Mouse (Mus musculus) midbrain, embryonic 14.5 days (tissue): Measurements from ENCODE around the gene Elobl. TPM values are rescaled to one million over a fixed set of nuclear protein-coding genes. Genes with fewer than 3 reads are reported as not detected.

Experiments used
- ATAC-seq: fragments of 200-750 bp; cut with Nextera tagmentation; 2 replicates; pipeline ENCODE4 v1.8.0; 2017; ENCODE audit warnings: moderate number of reproducible peaks, moderate library complexity; ENCODE audit not compliant: low FRiP score, low TSS enrichment
- DNase-seq: peaks from one replicate; pipeline ENCODE4 v3.0.0-alpha.2; 2015
- H3K27ac ChIP-seq: fragments of 300-500 bp; sonication (generic); replicated peaks from 2 replicates; pipeline ENCODE4 v1.5.1; 2014; ENCODE audit warnings: mild to moderate bottlenecking, low read depth, low read length, moderate library complexity
- H3K27me3 ChIP-seq: fragments of 300-500 bp; sonication (generic); 2 replicates; pipeline ENCODE4 v1.6.1; 2014; ENCODE audit warnings: low read length, control low read depth, mixed read lengths; ENCODE audit not compliant: control insufficient read depth, insufficient read depth
- H3K36me3 ChIP-seq: fragments of 300-500 bp; sonication (generic); 2 replicates; pipeline ENCODE4 v1.6.1; 2014; ENCODE audit warnings: low read length, control low read depth; ENCODE audit not compliant: control insufficient read depth, insufficient read depth
- H3K4me1 ChIP-seq: fragments of 300-500 bp; sonication (generic); 2 replicates; pipeline ENCODE4 v1.6.1; 2014; ENCODE audit warnings: mild to moderate bottlenecking, antibody characterized with exemption, low read length, control low read depth; ENCODE audit not compliant: control insufficient read depth, insufficient read depth
- H3K4me2 ChIP-seq: fragments of 300-500 bp; sonication (generic); 2 replicates; pipeline ENCODE4 v1.6.1; 2014; ENCODE audit warnings: mild to moderate bottlenecking, low read length, moderate library complexity
- H3K4me3 ChIP-seq: fragments of 300-500 bp; sonication (generic); replicated peaks from 2 replicates; pipeline ENCODE4 v1.5.1; 2014; ENCODE audit warnings: low read depth, low read length
- H3K9ac ChIP-seq: fragments of 300-500 bp; sonication (generic); replicated peaks from 2 replicates; pipeline ENCODE4 v1.6.1; 2014; ENCODE audit warnings: mild to moderate bottlenecking, low read length, moderate library complexity
- H3K9me3 ChIP-seq: fragments of 300-500 bp; sonication (generic); 2 replicates; pipeline ENCODE4 v1.6.1; 2016; ENCODE audit warnings: low read length, control low read depth, mixed read lengths; ENCODE audit not compliant: control insufficient read depth
- WGBS: fragments of 180-500 bp; shearing (Covaris S2); extraction: QIAGEN DNeasy Blood & Tissue Kit; methylation state at CpG from one replicate; pipeline ENCODE4 v1.1.7; 2014; 5-methylcytosine and 5-hydroxymethylcytosine counted together
- polyA plus RNA-seq: library from polyadenylated mRNA; unstranded; fragments of >200 nt; fragmentation: Nextera tagmentation; extraction: Ambion mirVana; gene quantifications from 2 replicates; pipeline ENCODE4 v1.2.1, GENCODE M21; 2014

The Elobl gene
- polyA plus RNA-seq, 1 experiment from 2014 or later = not detected

DNA sequence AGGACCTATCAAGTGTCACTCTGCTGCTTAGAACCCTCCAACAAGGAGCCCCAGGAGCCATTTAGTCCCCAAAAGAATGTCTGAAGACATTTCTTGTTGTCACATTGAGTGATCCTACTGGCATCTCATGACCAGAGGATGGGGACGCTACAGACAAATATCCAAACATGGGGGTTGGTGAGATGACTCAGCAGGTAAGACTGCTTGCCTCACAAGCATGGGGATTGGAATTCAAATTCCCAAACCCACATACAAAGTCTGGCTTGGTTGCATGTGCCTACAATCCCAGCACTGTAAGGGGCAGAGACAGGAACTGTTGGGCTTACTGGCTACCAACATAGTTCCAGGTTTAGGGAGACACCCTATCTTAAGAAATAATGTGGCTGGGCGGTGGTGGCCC lies 28.8 kb downstream of the Elobl start:
- 91% methylated on average over 2 of the region's 2 CpGs for WGBS
- no peak for DNase-seq
- Histone ChIP-seq H3K36me3 (0 out of 2 replicates have a peak, but pooled peaks cover 6% of the 10 kb centered on the region), H3K27ac (no peak overlapping the region), H3K9ac (no peak overlapping the region), H3K4me1 (no peaks in the 10 kb centered on the region), H3K9me3 (no peaks in the 10 kb centered on the region), H3K4me3 (no peak overlapping the region), H3K4me2 (no peak overlapping the region), H3K27me3 (no peaks in the 10 kb centered on the region)
- ATAC-seq = no peak

DNA sequence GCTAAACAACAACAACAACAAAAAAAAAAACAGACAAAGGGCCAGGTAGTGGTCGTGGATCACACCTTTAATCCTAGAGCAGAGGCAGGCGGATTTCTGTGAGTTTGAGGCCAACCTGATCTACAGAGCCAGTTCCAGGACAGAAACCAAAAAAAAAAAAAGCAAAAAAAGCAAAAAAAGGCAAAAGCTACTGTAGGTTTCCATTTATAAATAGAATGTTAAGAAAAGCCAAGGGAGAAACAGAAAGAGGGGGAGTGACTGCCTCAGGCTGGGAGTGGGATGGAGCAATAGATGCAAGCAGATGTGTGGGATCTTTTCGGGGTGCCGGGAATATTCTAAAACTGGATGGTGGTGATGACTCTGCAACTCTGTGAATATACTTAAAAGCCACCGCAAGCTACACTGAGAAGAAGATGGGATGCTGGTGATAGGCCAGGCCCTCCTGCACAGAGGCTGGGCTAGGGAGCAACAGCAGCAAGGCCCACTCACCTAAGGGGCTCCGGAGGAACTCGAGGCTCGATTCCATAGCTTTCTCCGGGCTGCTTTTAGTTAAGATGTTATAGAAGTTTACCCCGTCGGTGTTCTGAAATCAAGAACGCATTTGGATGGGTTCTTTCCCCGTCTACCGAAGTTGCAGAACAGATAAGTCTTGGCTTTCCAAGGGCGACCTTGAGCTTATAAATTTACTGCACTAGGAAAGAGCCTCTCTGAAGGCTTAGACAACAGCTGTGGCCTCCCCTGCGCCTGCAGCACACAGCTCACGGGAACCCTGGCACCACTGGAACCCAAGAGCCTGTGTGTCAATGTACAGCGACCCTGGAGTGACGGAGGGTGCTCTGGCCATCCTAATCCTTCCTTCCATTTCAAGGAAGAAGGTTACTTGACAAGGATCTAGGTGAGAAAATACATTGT lies 32.4 kb downstream of the Elobl start:
- peaks cover 10% of the 10 kb centered on the region; the same call in 1 of the 2 replicates for H3K36me3 ChIP-seq

DNA sequence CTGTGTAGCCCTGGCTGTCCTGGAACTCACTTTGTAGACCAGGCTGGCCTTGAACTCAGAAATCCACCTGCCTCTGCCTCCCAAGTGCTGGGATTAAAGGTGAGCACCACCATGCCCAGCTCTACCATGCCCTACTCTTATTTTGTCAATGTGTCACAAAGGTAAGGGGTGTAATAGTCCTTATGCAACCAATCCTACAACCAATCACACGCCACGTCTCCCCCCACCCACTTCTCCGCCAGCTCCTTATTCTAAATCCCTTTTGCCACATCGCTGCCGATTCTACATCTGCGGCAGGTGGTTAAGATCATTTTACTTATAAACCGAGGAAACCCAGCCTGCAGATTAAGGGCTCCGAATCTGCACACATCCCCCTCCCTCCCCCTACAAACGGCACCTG lies 33.7 kb downstream of the Elobl start:
- no peak for ATAC-seq
- H3K4me3 ChIP-seq = no peak overlapping the region
- H3K27ac ChIP-seq = no peak overlapping the region
- no peak overlapping the region for H3K4me2 ChIP-seq
- no peaks in the 10 kb centered on the region for H3K4me1 ChIP-seq
- DNase-seq = no peak
- H3K27me3 ChIP-seq = no peaks in the 10 kb centered on the region
- H3K36me3 ChIP-seq = peaks cover 21% of the 10 kb centered on the region
- H3K9me3 ChIP-seq = no peaks in the 10 kb centered on the region
- H3K9ac ChIP-seq = no peak overlapping the region
- WGBS = 92% methylated on average over 9 of the region's 9 CpGs

More for the DNA sequence above, 32.4 kb downstream of the Elobl start:
- ATAC-seq (no peak), DNase-seq (no peak)
- Histone ChIP-seq H3K27ac (no peak overlapping the region), H3K9me3 (no peaks in the 10 kb centered on the region), H3K4me1 (no peaks in the 10 kb centered on the region), H3K9ac (no peak overlapping the region), H3K4me2 (no peak overlapping the region), H3K4me3 (no peak overlapping the region), H3K27me3 (no peaks in the 10 kb centered on the region)
- 94% methylated on average over 19 of the region's 19 CpGs for WGBS

DNA sequence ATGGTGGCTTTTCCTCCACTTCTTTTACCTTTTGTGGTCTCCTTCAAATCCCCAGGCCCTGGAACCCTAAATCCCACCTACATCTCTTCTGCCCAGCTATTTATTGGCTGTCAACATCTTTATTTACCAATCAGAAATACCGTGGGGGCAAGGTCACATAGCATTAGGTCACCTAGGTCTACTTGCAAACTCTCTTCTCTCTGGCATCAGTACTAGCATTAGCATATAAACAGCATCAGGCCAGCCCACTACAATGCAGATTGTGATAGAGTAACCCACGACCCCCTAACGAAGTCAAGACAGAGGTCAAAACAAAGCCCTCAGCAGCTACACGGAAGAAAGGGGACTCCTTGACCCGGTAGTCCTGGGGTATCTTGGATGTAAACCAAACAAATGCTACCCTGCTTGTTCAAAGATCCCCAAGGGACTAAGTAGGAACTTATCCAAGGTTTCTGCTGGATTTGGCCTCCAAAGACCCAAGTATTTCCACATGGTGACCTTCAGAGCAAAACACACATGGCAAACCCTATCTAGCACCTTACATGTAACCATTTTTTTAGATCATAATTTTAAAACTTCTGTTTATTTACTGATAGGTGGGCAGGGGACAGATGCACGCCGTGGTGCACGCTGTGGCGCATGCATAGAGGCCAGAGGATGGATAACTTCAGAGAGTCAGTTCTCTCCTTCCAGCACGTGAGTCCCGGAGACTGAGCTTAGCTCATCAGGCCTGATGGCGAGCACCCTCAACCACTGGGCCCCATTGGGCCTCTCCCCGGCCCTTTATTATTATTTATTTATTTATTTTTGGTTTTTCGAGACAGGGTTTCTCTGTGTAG lies 34.8 kb downstream of the Elobl start:
- no peak overlapping the region for H3K4me2 ChIP-seq
- no peaks in the 10 kb centered on the region for H3K4me1 ChIP-seq
- peaks cover 21% of the 10 kb centered on the region for H3K36me3 ChIP-seq
- no peak overlapping the region for H3K4me3 ChIP-seq
- H3K27ac ChIP-seq = no peak overlapping the region
- ATAC-seq (no peak), DNase-seq (no peak)
- no peaks in the 10 kb centered on the region for H3K9me3 ChIP-seq
- H3K9ac ChIP-seq = no peak overlapping the region
- WGBS = 77% methylated on average over 14 of the region's 14 CpGs
- H3K27me3 ChIP-seq = no peaks in the 10 kb centered on the region

DNA sequence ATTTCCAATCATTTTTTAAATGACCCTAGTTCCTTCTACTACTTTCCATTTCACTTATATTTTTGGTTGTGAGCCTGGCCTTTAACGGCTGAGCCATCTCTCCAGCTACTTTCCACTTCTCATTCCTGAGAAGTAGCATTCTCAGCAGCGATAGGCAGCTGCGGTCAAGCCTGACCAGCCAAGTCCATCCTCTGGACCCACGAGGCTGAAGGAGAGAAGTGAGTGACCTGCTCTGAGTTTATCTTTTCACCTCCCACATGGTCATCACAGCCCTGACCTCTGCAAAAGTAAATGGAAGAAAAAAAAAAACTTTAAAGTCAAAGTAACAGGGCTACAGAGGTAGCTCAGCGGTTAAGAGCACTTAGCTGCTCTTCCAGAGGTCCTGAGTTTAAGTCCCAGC lies 40.2 kb downstream of the Elobl start:
- Histone ChIP-seq H3K36me3 (peaks cover 38% of the 10 kb centered on the region), H3K27ac (no peak overlapping the region), H3K4me2 (no peak overlapping the region), H3K9me3 (no peaks in the 10 kb centered on the region), H3K9ac (no peak overlapping the region), H3K27me3 (no peaks in the 10 kb centered on the region), H3K4me1 (no peaks in the 10 kb centered on the region), H3K4me3 (no peak overlapping the region)
- WGBS = 94% methylated on average over 5 of the region's 5 CpGs
- ATAC-seq (no peak), DNase-seq (no peak)

Other genes with a start within 250 kb of the Elobl start
- 33.1 and 61.8 TPM in 2 replicates for gene Msi2, start 248.4 kb downstream of the Elobl start, polyA plus RNA-seq
- gene Akap1, start 102.3 kb downstream of the Elobl start, polyA plus RNA-seq = 28.7 and 29.0 TPM in 2 replicates
- gene Scpep1, start 11.5 kb downstream of the Elobl start, polyA plus RNA-seq = 19.9 and 26.8 TPM in 2 replicates
- 19.2 and 21.8 TPM in 2 replicates for gene Coil, start 3.3 kb upstream of the Elobl start, polyA plus RNA-seq
- gene Trim25, start 32.4 kb upstream of the Elobl start, polyA plus RNA-seq = 2.0 and 3.9 TPM in 2 replicates
- 15.3 and 16.2 TPM in 2 replicates for gene Dgke, start 99.9 kb upstream of the Elobl start, polyA plus RNA-seq
- not detected in 2 replicates for gene Gm525, start 106.9 kb upstream of the Elobl start, polyA plus RNA-seq